Mouse (Mus musculus): ENCODE data around the gene Prss22. TPM values are rescaled to one million over a fixed set of nuclear protein-coding genes. Genes with fewer than 3 reads are reported as not detected.
A peak's percentile ranks its signal among the peaks of the same experiment; 100 is the strongest.

The Prss22 gene
- polyA plus RNA-seq, 1 experiment from 2014 or later, result 0.09 TPM

DNA sequence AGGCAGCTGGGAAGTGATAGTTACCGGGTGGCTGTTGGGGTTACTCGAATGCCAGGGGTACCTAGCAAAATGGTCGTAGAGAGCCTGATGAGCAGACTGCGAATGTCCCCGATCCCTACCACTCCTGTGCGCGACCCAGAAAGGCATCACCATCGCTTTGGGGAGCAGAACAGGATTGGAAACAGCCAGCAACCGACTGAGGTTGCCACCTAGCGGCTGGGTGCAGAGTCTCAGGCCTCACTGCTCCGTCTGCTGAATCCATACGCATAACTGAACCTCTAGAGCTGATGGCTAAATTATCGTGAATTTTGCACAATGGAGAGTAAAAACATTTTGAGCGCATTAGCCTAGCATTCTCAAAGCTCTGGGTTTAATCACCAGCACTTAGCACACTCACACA is 17.8 kb upstream of the Prss22 start:
- peak; percentile 61 for TF ChIP-seq CTCF (IDR thresholded peaks at IDR 0.05; ENCODE audit: low read depth)
- WGBS, result 54% methylated on average over 14 of the region's 14 CpGs
- H3K9me3 ChIP-seq (ENCODE audit: control insufficient read depth), result no peaks in the 10 kb centered on the region
- peaks cover 3% of the 10 kb centered on the region for H3K4me1 ChIP-seq (replicated peaks; ENCODE audit: control insufficient read depth, insufficient read depth, low read length)
- no peak overlapping the region for H3K27ac ChIP-seq (ENCODE audit: low read depth, low read length)
- H3K9ac ChIP-seq (ENCODE audit: low read depth, low read length), result no peak overlapping the region
- no peaks in the 10 kb centered on the region for H3K27me3 ChIP-seq (replicated peaks; ENCODE audit: control insufficient read depth, insufficient read depth, low read length)
- no peak overlapping the region for H3K4me3 ChIP-seq (ENCODE audit: low read depth, low read length)
- H3K36me3 ChIP-seq (ENCODE audit: control insufficient read depth, insufficient read depth), result no peaks in the 10 kb centered on the region
- ATAC-seq, result no peak
- H3K4me2 ChIP-seq (replicated peaks; ENCODE audit: low read depth), result no peak overlapping the region

DNA sequence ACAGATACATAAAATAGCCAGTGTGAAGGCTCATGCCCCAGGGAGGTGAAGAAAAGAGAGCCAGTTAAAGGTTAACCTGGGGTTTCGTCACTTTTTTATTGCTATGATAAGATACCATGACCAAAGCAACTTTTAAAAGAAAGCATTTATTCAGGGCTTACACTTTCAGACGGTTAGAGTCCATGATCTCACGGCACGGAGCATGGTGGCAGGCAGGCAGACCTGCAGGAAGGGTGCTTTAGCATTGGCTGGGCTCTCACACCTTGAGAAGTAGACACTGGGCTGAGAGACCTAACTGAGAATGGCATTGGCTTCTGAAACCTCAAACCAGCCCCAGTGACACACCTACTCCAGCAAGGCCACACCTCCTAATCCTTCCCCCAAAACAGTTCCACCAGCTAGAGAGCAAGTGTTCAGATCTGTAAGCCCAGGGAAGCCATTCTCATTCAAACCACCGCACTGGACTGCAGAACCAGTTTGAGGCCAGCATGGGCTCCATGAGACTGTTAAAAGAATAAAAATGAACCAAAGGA is 16.6 kb upstream of the Prss22 start:
- Histone ChIP-seq H3K9ac (ENCODE audit: low read depth, low read length) (no peak overlapping the region), H3K4me3 (ENCODE audit: low read depth, low read length) (no peak overlapping the region), H3K27ac (ENCODE audit: low read depth, low read length) (peak overlapping the region; percentile 68; the same call in 1 of the 2 replicates), H3K4me1 (replicated peaks; ENCODE audit: control insufficient read depth, insufficient read depth, low read length) (peaks cover 3% of the 10 kb centered on the region), H3K9me3 (ENCODE audit: control insufficient read depth) (no peaks in the 10 kb centered on the region), H3K27me3 (replicated peaks; ENCODE audit: control insufficient read depth, insufficient read depth, low read length) (no peaks in the 10 kb centered on the region), H3K4me2 (replicated peaks; ENCODE audit: low read depth) (no peak overlapping the region), H3K36me3 (ENCODE audit: control insufficient read depth, insufficient read depth) (no peaks in the 10 kb centered on the region)
- TF ChIP-seq CTCF (IDR thresholded peaks at IDR 0.05; ENCODE audit: low read depth), result no peak
- peak; percentile 86 for ATAC-seq
- WGBS, result 42% methylated on average over 5 of the region's 5 CpGs

DNA sequence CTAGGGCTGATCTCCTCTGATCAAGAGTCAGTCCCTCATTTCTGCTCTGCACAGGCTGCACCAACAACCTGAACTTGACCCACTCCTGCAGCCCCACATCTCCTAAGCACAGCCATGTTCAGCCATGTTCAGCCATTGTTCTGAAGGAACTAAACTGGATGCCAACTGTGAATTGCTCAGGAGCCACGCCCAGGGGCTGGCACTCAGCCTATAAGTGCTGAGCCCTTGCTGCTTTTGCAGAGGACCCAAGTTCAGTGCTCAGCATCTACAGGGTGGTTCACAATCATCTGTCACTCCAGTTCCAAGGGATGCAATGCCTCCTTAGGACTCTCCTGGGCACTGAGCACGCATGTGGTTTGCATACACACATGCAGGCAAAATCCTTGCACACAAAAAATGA is 15.0 kb upstream of the Prss22 start:
- no peaks in the 10 kb centered on the region for H3K36me3 ChIP-seq (ENCODE audit: control insufficient read depth, insufficient read depth)
- no peaks in the 10 kb centered on the region for H3K27me3 ChIP-seq (replicated peaks; ENCODE audit: control insufficient read depth, insufficient read depth, low read length)
- no peak for ATAC-seq
- H3K9me3 ChIP-seq (ENCODE audit: control insufficient read depth), result no peaks in the 10 kb centered on the region
- no peak overlapping the region for H3K27ac ChIP-seq (ENCODE audit: low read depth, low read length)
- H3K4me2 ChIP-seq (replicated peaks; ENCODE audit: low read depth), result no peak overlapping the region
- 67% methylated on average over 2 of the region's 2 CpGs for WGBS
- no peak for TF ChIP-seq CTCF (IDR thresholded peaks at IDR 0.05; ENCODE audit: low read depth)
- no peak overlapping the region for H3K4me3 ChIP-seq (ENCODE audit: low read depth, low read length)
- peaks cover 5% of the 10 kb centered on the region for H3K4me1 ChIP-seq (replicated peaks; ENCODE audit: control insufficient read depth, insufficient read depth, low read length)
- H3K9ac ChIP-seq (ENCODE audit: low read depth, low read length), result no peak overlapping the region

DNA sequence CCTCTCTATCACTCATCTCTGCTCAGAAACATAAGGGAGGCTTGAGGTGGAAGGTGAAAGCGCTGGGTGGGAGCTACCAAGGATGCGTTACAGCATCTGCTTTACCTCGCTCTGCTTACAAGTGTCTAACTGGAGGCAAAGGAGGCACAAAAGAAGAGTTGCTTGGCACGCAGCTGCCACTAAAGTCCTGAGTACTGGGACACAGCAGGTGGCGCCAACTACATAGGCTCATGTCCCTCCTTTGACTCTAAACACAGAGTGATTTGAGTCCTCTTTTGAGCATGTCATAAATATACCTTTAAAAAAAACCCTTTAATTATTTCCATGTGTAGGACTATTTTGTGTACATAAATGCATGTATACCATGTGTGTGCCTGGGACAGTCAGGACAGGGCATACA is 11.7 kb upstream of the Prss22 start:
- no peak overlapping the region for H3K4me2 ChIP-seq (replicated peaks; ENCODE audit: low read depth)
- H3K27me3 ChIP-seq (replicated peaks; ENCODE audit: control insufficient read depth, insufficient read depth, low read length), result no peaks in the 10 kb centered on the region
- no peak overlapping the region for H3K27ac ChIP-seq (ENCODE audit: low read depth, low read length)
- peak; percentile 70 for TF ChIP-seq CTCF (IDR thresholded peaks at IDR 0.05; ENCODE audit: low read depth)
- no peaks in the 10 kb centered on the region for H3K36me3 ChIP-seq (ENCODE audit: control insufficient read depth, insufficient read depth)
- WGBS, result 62% methylated on average over 5 of the region's 5 CpGs
- H3K9ac ChIP-seq (ENCODE audit: low read depth, low read length), result no peak overlapping the region
- H3K4me1 ChIP-seq (replicated peaks; ENCODE audit: control insufficient read depth, insufficient read depth, low read length), result peaks cover 12% of the 10 kb centered on the region
- no peak overlapping the region for H3K4me3 ChIP-seq (ENCODE audit: low read depth, low read length)
- no peaks in the 10 kb centered on the region for H3K9me3 ChIP-seq (ENCODE audit: control insufficient read depth)
- no peak for ATAC-seq

DNA sequence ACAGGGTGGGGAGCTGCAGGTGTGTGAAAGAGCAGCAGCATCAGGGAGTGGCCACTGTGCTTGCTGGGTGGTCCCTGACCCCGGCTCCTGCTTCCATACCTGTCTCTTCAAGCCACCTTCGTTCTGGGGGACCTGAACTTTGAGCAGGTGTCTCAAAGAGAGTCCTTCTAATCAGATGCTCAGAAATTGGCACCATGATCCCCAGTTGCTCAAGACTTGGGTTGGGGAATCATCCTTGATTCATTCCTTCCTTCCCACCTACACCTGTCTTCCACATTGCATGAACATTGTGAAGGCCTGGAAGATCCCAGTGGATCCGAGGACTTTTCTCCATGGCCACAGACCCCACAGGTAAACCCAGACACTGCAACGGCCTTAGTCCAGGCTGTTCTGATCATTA is 10.2 kb upstream of the Prss22 start:
- Histone ChIP-seq H3K4me1 (replicated peaks; ENCODE audit: control insufficient read depth, insufficient read depth, low read length) (peaks cover 12% of the 10 kb centered on the region), H3K27me3 (replicated peaks; ENCODE audit: control insufficient read depth, insufficient read depth, low read length) (no peaks in the 10 kb centered on the region), H3K36me3 (ENCODE audit: control insufficient read depth, insufficient read depth) (no peaks in the 10 kb centered on the region), H3K27ac (ENCODE audit: low read depth, low read length) (peak overlapping the region; percentile 64; the same call in 1 of the 2 replicates), H3K9ac (ENCODE audit: low read depth, low read length) (no peak overlapping the region), H3K4me3 (ENCODE audit: low read depth, low read length) (no peak overlapping the region), H3K9me3 (ENCODE audit: control insufficient read depth) (no peaks in the 10 kb centered on the region), H3K4me2 (replicated peaks; ENCODE audit: low read depth) (no peak overlapping the region)
- 52% methylated on average over 4 of the region's 4 CpGs for WGBS
- no peak for ATAC-seq
- no peak for TF ChIP-seq CTCF (IDR thresholded peaks at IDR 0.05; ENCODE audit: low read depth)

DNA sequence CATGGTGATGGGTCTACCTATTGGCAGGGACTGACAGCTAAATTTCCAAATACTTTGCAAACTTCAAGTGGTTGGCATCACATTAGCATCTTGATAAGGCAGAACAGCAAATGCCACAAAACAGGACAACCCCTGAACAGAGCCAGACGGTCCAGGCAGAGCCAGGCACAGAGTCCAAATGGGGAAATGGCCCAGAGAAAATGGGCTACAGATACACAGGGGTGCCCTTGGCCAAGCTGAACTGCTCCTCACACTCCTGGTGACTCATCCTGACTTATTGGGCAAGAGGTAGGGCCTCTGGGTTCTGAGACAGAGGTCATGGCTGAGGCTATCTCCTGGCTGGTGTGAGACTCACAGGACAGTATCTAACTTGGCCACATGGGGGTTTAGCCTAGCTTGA is 9.5 kb upstream of the Prss22 start:
- H3K36me3 ChIP-seq (ENCODE audit: control insufficient read depth, insufficient read depth), result no peaks in the 10 kb centered on the region
- 35% methylated on average over 1 of the region's 1 CpGs for WGBS
- H3K4me1 ChIP-seq (replicated peaks; ENCODE audit: control insufficient read depth, insufficient read depth, low read length), result peaks cover 8% of the 10 kb centered on the region; the same call in 1 of the 2 replicates
- peak; percentile 91 for ATAC-seq
- no peaks in the 10 kb centered on the region for H3K27me3 ChIP-seq (replicated peaks; ENCODE audit: control insufficient read depth, insufficient read depth, low read length)
- H3K4me3 ChIP-seq (ENCODE audit: low read depth, low read length), result no peak overlapping the region
- no peaks in the 10 kb centered on the region for H3K9me3 ChIP-seq (ENCODE audit: control insufficient read depth)
- H3K4me2 ChIP-seq (replicated peaks; ENCODE audit: low read depth), result no peak overlapping the region
- H3K9ac ChIP-seq (ENCODE audit: low read depth, low read length), result no peak overlapping the region
- peak overlapping the region; percentile 64 for H3K27ac ChIP-seq (ENCODE audit: low read depth, low read length)
- peak; percentile 44 for TF ChIP-seq CTCF (IDR thresholded peaks at IDR 0.05; ENCODE audit: low read depth)

DNA sequence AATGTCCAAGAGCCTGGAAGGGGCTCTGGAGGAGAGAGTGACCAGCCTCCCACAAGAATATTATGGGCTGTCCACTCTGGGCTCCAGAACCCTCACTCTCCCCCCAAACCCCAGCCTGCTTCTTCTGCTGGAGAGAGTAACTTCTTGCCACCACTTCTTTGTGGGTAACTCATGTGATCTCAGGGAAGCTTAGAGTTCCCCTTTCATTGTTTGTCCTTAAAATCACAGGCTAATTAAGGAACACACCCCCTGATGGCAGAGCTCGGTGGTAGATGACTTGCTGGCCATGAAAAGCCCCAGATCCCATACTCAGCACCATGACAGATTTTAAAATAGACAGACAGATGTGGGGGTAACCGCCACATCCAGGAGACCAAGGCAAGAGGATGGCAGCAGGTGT is 9.0 kb upstream of the Prss22 start:
- WGBS, result 54% methylated on average over 2 of the region's 2 CpGs
- Histone ChIP-seq H3K4me3 (ENCODE audit: low read depth, low read length) (no peak overlapping the region), H3K4me1 (replicated peaks; ENCODE audit: control insufficient read depth, insufficient read depth, low read length) (peaks cover 12% of the 10 kb centered on the region; the same call in 1 of the 2 replicates), H3K27me3 (replicated peaks; ENCODE audit: control insufficient read depth, insufficient read depth, low read length) (no peaks in the 10 kb centered on the region), H3K36me3 (ENCODE audit: control insufficient read depth, insufficient read depth) (no peaks in the 10 kb centered on the region), H3K9me3 (ENCODE audit: control insufficient read depth) (no peaks in the 10 kb centered on the region), H3K4me2 (replicated peaks; ENCODE audit: low read depth) (no peak overlapping the region), H3K27ac (ENCODE audit: low read depth, low read length) (no peak overlapping the region; the same call in 1 of the 2 replicates), H3K9ac (ENCODE audit: low read depth, low read length) (no peak overlapping the region)
- no peak for TF ChIP-seq CTCF (IDR thresholded peaks at IDR 0.05; ENCODE audit: low read depth)
- ATAC-seq, result no peak

Data from intestine, postnatal 0 days (tissue).